Mouse (Mus musculus) thymus, adult 2 months (tissue): ENCODE data around the gene Eif2s3x.

ENCODE experiments used
- CTCF ChIP-seq: fragments of 200-500 bp; IDR thresholded peaks from 2 replicates; pipeline ENCODE4 v1.5.1; 2012; ENCODE audit warnings: mild to moderate bottlenecking, control low read depth, low read length, moderate library complexity, borderline replicate concordance; ENCODE audit not compliant: control insufficient read depth, poor library complexity, insufficient read depth; ENCODE audit errors: extremely low read depth
- POLR2A ChIP-seq: fragments of 200-500 bp; IDR thresholded peaks from 2 replicates; pipeline ENCODE4 v1.6.1; 2012; ENCODE audit warnings: mild to moderate bottlenecking, low read length, control low read depth, moderate library complexity; ENCODE audit not compliant: control insufficient read depth, poor library complexity, insufficient read depth; ENCODE audit errors: extremely low read depth

DNA sequence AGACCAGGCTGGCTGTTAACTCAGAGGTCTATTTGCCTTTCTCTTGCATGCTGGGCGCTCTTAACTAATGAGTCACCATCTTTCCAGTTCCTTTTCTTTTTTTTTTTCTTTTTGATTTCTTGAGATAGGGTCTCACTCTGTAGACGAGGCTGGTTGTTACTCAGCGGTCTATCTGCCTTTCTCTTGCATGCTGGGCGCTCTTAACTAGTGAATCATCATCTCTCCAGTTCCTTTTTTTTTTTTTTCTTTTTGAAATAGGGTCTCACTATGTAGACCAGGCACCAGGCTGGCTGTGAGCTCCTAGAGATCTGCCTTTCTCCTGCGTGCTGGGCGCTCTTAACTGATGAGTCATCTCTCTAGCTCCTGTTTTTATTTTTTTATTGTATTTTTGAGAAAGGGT lies 43.3 kb downstream of the Eif2s3x start:
- TF ChIP-seq POLR2A: no peak
- no peak for TF ChIP-seq CTCF
